Mouse (Mus musculus): ENCODE data around the gene Ddx18.

Ddx18 gene

DNA sequence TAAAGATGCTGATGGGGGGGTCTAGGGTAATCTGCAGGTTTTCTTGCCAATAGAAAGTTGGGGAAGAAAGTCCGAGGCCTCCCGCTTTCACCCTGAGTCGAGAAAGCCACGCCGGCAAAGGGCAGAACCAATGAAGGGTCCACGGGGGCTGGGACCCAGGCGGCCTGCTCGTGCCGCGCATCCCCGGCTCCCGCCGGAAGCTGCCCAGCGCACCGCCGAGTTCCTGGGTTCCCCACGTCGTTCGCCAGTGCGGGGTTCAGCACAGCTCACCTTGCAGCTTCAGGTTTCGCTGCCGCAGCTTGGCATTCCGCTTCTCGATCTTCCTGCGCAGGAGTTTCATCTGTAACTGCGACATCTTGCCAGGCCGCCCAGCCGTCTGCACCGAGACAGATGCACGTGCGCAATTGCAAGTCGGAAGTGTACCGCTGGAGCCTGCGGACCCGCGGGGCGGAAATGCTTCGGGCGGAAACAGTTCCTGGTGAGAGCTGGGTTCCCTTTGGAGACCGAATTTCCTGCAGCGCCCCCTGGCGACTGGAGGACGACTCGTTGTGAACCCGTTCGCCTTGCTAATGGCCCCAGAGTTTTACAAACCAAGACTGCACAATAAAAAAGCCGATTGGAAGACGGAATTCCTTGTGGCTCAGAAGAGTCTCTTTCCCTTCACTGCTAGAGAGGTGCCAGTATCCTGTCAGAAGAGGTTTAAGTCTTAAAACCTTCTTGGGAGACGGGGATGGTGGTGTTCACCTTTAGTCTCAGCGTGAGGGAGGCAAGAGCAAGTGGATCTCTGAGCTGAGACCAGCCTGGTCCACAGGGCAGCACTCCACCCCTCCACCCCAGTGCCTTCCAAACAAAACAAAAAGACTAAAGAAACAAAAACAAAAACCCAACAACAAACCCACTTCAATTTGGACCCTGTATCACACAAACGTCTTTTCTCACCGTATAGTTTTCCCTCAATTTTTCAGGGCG, at the start of gene Ddx18:
TSS of gene Ddx18 (minus strand) at position 469 of the 969 bp plus-strand sequence.
- peak; percentile 92 to 96 for DNase-seq

DNA sequence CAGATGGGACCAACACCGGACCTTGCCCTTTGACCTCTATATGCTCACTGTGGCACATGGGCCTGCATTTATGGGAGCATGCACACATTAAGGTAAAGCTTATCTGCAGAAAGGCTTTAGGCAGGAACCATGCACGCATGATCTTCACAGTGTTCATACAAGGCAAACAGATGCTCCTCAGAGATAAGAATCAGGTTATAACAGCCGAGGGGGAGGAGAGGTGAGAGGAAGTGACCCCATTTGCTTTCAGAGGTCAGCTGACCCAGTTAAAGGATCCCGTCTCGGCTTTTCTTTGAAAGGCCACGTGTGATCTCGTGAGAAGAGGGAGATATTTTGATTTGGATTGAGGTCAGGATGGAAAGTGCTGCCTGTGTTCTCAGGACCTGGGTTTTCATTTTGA, 40.2 kb upstream of the Ddx18 start:
- DNase-seq = peak in 1 of 2 experiments; percentile 45

DNA sequence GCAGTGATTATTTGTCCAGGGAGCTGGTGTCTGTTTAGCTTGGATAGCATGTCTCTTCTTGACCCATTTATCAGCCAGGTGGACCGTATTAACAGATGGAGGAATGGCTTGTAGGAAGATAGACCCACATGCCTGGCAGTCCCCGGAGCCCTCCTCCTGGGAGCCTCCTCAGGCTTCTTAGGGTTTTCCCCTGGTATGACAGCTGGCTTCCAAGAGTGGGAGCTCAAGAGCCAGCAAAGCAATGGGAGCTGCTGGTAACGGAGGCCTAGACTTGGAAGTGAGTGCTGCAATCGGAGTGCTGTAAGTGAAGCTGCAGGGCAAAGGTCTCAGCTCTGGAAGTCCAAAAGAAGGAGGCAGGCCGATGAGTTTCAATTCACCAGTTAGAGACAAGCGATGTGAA, 37.3 kb upstream of the Ddx18 start:
- no peak for DNase-seq

DNA sequence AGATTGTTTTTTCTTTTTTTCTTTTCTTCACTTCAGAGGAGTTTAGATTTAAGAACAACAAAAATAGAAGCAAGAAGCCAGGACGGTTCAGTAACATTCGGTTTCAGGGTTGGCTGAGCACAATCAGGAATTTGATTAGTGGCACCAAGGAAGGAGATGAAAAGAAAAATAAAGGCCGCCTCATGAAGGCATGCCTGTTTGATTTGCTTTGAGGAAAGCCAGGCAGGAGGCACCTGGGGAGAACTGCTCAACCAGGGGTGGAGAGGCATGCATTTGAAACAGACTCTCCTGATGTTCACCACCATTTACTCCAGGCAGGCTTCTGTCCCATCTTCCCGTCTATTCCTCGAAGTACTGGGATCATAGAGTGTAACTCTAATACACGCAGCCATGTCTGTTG, 34.1 kb upstream of the Ddx18 start:
- no peak for DNase-seq

DNA sequence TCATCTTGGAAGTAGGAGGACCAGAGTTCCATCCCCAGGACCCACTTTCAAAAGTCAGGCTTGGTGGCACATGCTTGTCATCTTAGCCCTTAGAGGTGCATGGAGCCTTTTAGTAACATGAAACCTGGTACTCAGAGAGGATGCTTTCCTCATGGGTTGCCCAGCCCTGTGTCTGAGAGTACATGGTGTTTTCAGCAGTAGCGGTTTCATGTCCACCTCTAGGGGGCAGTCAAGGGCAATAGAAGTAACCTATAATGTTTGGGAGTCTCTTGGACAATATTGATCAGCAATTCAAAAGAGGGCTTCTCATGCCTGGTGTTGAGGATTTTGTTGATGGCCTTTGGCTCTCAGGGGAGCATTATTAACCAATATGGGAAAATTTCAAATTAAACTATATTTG, 33.3 kb upstream of the Ddx18 start:
- no peak for DNase-seq

DNA sequence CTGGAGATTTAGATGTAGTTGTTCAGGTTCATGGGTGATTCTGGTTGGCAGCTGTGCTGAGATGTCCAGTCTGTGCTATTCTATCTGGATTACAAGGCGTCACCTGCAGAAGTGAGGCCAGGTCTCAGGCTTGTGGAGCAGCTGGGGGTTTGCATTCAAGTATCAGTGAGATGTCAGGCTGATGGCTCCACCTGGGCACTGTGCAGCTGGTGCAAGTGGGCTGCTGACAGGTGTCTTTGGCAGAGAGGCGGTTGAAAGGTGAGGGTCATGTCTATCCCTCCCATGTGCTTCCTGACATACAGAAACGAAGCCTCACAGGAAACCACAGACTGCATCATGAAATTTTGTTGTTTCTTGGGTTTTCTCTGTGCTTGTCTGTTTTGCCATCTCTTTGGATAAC, 30.6 kb upstream of the Ddx18 start:
- peak; percentile 38 to 75 for DNase-seq

DNA sequence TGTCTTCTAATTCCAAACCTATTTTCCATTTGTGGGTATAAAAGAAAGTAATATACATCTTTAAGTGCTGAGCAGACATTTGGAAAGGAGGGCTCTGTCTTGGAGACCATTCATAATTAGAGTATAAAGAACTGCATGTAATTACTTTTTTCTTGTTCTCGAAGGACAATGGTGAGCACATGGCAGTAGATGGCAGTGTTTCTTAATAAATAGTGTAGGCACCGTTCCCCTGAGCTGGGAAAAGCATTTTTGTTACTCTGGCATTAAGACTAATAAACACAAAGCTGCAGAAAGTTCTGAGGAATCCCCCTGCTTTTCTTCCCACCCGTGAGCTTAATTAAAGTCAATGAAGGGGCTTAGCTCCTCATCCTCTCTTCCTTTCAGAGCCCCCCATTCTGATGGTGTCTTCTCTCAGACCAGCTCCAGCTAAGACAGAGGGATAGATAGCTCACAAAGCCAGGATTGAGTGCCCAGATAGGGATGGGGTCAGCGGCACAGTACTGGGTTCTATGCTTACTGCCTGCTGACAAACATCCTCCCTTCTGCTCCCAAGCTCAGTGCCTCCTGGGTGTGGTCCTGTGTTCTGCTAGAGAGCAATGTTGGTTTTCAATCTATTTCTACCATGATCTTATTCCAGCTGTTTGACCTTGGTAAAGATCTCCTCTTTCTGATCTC, 29.3 kb upstream of the Ddx18 start:
- no peak for DNase-seq

DNA sequence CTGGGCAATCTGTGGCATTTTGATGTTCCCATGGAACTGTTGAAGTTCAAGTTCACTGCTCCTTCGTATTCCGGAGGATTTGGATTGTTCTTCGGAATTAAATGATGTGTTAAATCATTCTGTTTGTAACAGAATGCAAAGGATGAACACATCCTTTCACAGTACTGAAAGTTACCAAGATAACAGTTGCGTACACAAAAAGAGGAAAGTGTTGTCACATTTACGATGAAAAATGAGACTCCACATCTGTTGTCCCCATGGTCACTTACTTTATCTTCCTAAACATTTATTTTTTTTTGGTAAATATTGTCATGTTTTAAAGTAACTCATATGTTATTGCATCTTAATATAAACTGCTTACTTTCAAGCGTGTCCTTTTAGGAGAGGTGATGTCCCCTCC, 17.0 kb upstream of the Ddx18 start:
- no peak for DNase-seq

DNA sequence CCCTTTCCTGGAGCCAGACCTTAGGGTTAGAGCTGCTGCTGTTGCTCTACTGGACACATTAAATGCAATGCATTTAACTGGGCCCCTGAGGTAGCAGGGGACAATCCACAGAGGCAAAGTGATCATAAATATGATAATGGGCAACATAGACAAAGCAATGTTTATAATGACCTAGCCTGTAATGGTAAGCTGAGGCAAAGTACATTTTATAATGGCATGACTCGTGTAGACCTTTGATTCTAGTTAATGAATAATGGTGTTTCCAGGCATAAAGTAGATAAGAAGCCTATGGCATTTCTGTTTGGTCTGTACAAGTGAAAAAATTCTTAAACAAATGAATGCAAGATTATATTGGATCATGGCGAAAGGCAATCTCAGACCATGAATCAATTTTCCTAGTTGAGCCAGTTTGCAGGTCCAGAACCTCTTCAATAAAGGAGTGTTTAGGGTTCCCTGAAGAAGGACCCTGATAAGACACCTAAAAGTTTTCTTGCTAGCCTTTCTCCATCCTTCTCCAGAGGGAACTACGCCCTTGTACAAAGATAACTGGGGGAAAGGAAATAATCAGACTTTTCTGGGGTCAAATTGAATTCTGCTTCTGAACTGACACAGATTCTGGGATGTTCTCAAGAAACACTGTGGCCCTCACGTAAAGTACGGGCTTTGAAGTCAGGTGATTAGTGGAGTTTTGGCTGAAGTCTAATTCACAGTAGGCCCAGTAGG, 13.5 kb upstream of the Ddx18 start:
- no peak for DNase-seq

DNA sequence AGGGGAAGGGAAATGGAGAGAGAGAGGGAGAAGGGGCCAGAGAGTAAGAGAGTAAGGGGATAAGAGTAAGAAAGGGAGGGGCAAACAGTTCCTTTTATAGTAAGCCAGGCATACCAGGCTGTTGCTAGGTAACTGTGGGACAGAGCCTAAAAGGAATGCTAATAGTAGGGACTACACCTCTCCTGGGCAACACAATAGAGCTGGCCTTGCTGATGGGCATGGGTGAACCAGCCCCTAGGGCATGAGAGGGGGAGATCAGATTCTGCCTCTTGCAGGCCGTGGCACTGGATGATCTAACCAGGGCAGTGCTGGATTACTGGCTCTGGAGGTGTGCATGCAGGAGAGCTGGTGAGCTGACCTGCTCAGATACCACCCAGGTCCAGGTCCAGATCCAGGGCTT, 9.7 kb upstream of the Ddx18 start:
- DNase-seq = no peak

DNA sequence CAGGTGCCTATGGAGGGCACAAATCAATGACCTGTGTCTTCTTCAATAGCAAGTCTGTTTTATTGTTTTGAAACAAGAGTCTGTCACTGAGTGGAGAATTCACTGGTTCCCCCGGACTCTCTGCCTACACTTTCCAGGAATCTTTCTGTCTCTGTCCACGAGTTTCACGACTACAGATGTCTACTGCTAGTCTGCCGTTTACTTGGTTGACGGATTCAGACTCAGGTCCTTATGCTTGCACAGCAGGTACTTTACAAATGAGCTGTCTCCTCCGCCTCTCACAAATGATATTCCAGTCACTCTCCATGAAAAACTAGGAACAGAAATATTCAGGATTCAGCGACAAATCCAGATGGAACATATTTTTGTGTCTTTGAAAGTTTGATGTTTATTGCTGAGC, 2.7 kb upstream of the Ddx18 start:
- DNase-seq = no peak

DNA sequence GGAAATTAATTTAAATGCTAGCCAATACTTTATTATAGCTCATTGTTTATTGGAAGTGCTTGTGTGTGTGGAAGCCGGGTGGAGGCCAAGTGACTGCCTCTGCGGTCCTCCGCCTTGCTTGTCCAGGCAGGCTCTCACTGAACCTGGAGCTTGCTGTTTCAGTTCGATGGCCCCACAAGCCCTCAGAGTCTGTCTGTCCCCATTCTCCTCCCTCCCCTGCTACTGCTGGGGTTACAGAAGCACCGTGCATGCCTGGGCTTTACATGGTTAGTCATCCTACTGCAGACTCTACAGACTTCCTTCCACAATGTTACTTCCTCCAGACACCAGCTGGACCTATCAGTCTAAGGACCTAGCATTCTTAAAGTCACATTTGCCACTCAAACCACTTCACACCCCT, 9.9 kb downstream of the Ddx18 start:
- no peak for DNase-seq

DNA sequence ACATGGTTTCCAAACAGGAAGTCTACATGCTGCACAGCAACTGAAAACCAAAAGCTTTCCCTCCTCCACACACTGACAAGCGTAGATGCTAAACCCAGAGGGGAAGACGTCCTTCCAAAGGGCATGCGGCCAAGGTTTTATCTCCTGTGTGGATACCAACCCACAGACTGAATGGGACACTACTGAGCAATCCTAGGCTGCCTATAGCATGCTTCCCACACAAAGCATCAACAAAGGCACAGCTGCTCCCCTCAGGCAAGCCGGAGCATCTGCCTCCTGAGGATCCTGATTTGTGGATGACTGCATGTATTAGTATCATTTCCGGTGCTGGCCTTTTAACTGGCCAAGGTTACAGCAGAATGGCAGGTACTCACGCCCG, 16.3 kb downstream of the Ddx18 start:
- DNase-seq = no peak

DNA sequence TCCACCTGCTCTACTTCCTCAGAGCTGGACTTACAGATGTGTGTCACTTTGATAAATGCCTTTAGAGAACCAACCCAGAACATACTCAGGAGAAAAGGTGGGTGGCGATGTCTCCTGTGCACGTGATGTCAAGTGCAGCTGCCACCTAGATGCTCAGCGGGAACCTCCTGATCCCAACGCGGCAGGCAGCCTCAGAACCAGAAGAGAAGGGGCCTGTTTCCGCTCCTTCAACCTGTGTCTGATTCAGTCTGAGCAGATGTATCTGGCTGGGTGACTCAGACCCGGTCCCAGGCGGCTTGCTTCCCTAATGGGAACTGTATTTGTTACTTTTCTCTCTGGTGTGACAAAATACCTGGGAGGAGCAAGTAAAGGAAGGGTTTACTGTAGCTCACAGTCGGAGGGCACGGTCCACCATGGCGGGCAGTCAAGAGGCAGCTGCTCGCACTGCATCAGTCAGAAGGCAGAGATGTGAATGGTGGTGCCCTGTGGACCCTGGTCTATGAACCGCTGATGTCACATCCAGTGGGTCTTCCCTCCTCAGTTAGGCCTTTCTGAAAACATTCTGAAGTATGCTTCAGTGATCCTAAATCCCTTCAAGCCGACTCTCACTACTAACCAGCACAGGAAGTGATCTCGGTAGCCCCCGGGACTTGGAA, 16.9 kb downstream of the Ddx18 start:
- DNase-seq = no peak

DNA sequence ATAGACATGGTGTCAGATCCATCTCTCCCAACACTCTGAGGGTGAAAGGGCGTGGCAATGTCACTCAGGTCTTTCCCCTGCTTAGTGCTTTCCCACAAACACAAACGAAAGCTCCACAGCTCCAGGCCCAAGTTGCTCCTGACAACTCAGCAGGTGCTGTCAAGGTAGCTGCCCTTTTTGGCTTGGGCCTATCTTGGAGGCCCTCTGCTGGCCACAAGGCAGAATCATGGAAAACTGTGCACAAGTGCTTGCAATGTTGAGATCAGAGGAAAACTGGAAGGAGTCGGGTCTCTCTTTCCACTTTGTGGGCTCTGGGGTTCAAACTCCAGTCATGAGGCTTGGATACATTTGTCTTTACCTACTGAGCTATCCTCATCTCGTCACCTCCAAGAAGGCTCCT, 18.3 kb downstream of the Ddx18 start:
- DNase-seq = no peak

DNA sequence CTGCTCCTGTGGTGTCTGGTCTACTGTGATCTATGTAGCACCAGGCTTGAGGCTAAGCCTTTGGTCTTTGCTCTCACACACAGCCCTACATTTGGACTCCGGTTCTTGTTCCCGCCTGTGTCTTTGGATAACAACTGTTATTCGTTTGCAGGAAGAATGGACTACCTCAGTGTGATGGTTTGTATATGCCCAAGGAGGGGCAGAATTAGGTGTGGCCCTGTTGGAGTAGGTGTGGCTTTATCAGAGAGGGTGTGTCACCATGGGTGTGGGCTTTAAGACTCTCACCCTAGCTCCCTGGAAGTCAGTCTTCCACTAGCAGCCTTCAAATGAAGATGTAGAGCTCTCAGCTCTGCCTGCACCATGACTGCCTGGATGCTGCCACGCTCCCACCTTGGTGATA, 19.1 kb downstream of the Ddx18 start:
- no peak for DNase-seq

DNA sequence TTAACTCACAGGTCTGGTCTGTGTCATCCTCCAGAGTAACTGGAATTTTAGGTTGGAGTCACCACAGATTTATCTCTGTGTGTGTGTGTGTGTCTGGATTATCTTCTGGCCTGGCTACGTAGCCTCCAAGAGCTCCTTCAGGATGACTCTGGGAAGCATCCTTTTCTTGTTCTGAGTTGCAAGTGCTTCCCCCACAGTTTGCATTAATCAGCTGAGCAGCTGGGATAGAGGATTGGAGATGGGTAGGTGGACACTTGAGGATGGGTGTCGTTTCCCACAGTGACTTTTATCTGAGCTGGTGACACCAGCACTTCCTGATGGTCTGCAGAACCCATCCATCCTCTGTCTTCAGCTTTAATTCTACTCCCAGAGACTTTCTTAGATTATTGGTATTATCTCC, 20.9 kb downstream of the Ddx18 start:
- no peak for DNase-seq

DNA sequence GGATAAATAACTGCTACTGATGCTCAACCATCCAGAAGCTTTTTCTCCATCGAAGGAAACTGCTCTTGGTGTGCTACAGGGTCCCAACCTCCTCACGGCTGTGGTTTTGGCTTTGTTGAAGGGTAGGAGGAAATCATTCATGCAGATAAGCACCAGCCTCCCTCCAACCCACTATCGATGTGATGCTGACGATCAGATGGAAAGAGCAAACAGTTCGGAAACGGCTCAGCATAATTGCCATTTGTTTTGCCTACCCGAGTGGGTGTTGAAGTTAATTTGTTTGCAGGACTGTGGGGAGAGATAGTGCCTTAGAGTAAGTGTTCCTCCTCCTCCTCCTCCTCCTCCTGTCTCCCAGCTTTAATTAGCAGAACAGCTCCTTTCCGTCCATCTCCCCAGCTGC, 27.4 kb downstream of the Ddx18 start:
- DNase-seq = no peak

DNA sequence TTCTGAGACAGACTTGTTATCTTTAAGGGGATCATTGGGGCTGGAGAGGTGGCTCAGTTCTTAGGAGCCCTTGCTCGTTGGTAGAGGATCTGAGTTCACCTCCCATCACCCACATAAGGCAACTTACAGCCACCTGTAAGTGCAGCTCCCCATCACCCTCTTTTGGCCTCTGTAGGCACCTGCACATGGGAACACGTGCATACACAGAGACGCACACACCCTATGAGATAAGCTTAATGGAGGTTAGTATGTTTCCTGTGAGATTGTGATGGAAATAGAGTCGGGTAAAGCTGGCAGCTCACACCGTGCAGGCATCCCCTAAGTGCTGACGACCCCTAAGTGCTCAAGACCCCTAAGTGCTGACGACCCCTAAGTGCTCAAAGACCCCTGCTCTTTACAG, 36.4 kb downstream of the Ddx18 start:
- no peak for DNase-seq

DNA sequence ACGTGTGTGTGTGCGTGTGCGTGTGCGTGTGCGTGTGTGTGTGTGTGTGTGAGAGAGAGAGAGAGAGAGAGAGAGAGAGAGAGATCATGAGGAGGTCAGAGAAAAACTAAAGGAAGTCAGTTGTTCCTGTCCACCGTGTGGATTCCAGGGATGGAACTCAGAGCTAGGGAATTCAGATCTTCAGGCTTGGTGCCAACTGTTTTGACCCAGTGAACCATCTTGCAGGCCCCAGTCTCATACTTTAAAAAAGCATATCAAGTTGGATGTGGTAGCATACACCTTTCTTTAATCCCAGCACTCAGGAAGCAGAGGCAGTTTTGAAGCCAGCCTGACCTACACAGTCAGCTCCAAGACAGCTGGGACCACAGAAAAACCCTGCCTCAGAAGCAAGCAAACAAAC, 38.5 kb downstream of the Ddx18 start:
- DNase-seq = no peak

DNA sequence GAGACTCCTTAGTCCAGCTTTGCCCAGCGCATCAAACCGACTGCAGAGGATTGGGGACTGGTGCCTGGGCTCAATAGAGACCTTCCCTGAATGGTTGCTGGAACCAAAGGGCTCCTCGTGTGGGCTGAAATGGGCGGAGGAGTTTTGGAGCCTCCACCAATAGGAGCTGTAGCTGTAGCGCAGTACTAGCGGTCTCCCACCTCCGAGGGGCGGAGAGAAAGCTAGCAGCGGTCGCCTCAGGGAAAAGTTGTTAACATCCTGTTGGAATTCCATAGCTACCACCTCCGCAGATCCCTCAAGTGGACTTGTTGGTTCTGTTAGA, 39.4 kb downstream of the Ddx18 start, which contains the start of gene Htr5b:
TSS of gene Htr5b (minus strand) at position 67 of the 322 bp plus-strand sequence.
- DNase-seq = no peak

DNA sequence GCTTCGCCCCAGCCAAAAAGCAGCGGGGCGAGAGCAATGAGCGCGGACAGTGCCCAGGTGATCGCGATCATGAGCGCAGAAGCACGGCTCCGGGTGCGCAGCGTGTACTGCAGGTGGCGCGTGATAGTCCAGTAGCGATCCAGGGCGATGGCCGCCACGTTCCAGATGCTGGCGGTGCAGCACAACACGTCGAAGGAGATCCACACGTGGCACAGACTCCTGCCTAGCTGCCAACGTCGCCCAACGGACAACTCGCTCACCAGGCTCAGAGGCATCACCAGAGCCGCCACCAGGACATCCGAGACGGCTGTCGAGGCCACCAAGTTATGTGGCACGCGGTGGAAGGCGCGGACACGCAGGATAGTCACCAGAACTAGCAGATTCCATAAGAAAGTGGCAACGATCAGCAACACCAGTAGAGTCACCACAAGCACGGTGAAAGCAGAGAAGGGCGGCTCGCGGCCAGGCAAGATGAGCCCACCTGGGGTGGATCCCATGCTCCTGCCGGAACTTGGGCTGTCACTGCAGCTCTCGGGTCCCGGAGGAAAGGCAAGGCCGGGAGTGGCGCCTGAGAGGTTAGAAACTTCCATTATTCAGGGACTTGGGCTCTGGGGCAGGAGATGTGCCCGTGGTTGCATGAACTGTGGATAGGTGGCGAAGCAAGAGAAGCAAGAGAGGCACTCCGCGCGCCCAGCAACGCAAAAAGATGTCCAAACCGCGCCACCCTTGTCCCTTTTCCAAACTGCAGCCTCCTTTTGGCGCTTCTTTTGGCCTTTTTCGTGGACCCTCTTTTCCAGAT, 40.0 kb downstream of the Ddx18 start:
- no peak for DNase-seq

Data from thymus, postnatal 36 days (tissue).